Mouse (Mus musculus) thymus, adult 2 months (tissue): Measurements from ENCODE around the gene Lpo. TPM values are rescaled to one million over a fixed set of nuclear protein-coding genes. Genes with fewer than 3 reads are reported as not detected.
"Not testable (repeated sequence)": the region's sequence is repeated elsewhere in the genome, so short reads cannot be mapped to it uniquely, and the experiment has no call there.

Experiments
- DNase-seq: peaks from one replicate; pipeline ENCODE4 v3.0.0; 2021
- H3K27ac ChIP-seq: fragments of 200-500 bp; 2 replicates; pipeline ENCODE4 v1.5.1; 2012; ENCODE audit warnings: low read length, control low read depth; ENCODE audit not compliant: control insufficient read depth, insufficient read depth
- H3K27me3 ChIP-seq: fragments of 200-500 bp; 2 replicates; pipeline ENCODE4 v1.6.1; 2012; ENCODE audit warnings: mild to moderate bottlenecking, low read length, moderate library complexity, mixed read lengths; ENCODE audit not compliant: control insufficient read depth, insufficient read depth
- H3K36me3 ChIP-seq: fragments of 200-500 bp; 2 replicates; pipeline ENCODE4 v1.6.1; 2012; ENCODE audit warnings: mild to moderate bottlenecking, low read length, moderate library complexity; ENCODE audit not compliant: control insufficient read depth, insufficient read depth
- H3K4me1 ChIP-seq: fragments of 200-500 bp; replicated peaks from 2 replicates; pipeline ENCODE4 v1.6.1; 2012; ENCODE audit warnings: low read length; ENCODE audit not compliant: control insufficient read depth, insufficient read depth
- H3K4me3 ChIP-seq: fragments of 200-500 bp; 2 replicates; pipeline ENCODE4 v1.5.1; 2012; ENCODE audit warnings: mild to moderate bottlenecking, low read length, control low read depth, moderate library complexity; ENCODE audit not compliant: control insufficient read depth, insufficient read depth
- CTCF ChIP-seq: fragments of 200-500 bp; IDR thresholded peaks from 2 replicates; pipeline ENCODE4 v1.5.1; 2012; ENCODE audit warnings: mild to moderate bottlenecking, control low read depth, low read length, moderate library complexity, borderline replicate concordance; ENCODE audit not compliant: control insufficient read depth, poor library complexity, insufficient read depth; ENCODE audit errors: extremely low read depth
- POLR2A ChIP-seq: fragments of 200-500 bp; IDR thresholded peaks from 2 replicates; pipeline ENCODE4 v1.6.1; 2012; ENCODE audit warnings: mild to moderate bottlenecking, low read length, control low read depth, moderate library complexity; ENCODE audit not compliant: control insufficient read depth, poor library complexity, insufficient read depth; ENCODE audit errors: extremely low read depth
- WGBS: fragments of 180-500 bp; shearing (Covaris S2); methylation state at CpG from one replicate; pipeline ENCODE4 v1.1.7; 2018; 5-methylcytosine and 5-hydroxymethylcytosine counted together
- polyA plus RNA-seq: library from polyadenylated mRNA; depleted of rRNA; stranded (reverse); fragments of >200 nt; gene quantifications from 2 replicates; pipeline ENCODE4 v1.2.3, GENCODE M21; 2012; rRNA removed

Gene Lpo
- polyA plus RNA-seq = 8.0 and 10.1 TPM in 2 replicates

- Histone ChIP-seq H3K27ac (no peak within 1 kb of the TSS), H3K4me3 (no peak within 1 kb of the TSS), H3K4me1 (no peaks in the 10 kb centered on the region), H3K36me3 (no peaks in the 10 kb centered on the region), H3K27me3 (no peaks in the 10 kb centered on the region)
- 68% methylated on average over 10 of the region's 10 CpGs for WGBS
- DNase-seq = no peak
- TF ChIP-seq CTCF (no peak), POLR2A (no peak)
Measured at GRCm38 (mm10) chr11:87828239-87828900, at the start of gene Lpo. Gene Lpo, minus strand, starts transcription at chr11:87828289.

GRCm38 (mm10) chr11:87875436-87875835 lies 47.3 kb upstream of the Lpo start, which contains the start of gene Epx:
Gene Epx, minus strand, starts transcription at chr11:87875536.
- H3K36me3 ChIP-seq = no peaks in the 10 kb centered on the region
- H3K4me3 ChIP-seq = no peak within 1 kb of the TSS
- no peaks in the 10 kb centered on the region; the same call in 1 of the 2 replicates for H3K27me3 ChIP-seq
- no peaks in the 10 kb centered on the region for H3K4me1 ChIP-seq
- WGBS = 85% methylated on average over 6 of the region's 6 CpGs
- TF ChIP-seq POLR2A (no peak), CTCF (no peak)
- H3K27ac ChIP-seq = no peak within 1 kb of the TSS
- DNase-seq = no peak

GRCm38 (mm10) chr11:87871766-87872165 lies 43.7 kb upstream of the Lpo start:
- Histone ChIP-seq H3K36me3 (no peaks in the 10 kb centered on the region), H3K4me1 (no peaks in the 10 kb centered on the region), H3K4me3 (no peak overlapping the region), H3K27ac (no peak overlapping the region), H3K27me3 (no peaks in the 10 kb centered on the region; the same call in 1 of the 2 replicates)
- TF ChIP-seq CTCF = no peak
- TF ChIP-seq POLR2A = no peak
- 67% methylated on average over 8 of the region's 8 CpGs for WGBS
- no peak for DNase-seq

GRCm38 (mm10) chr11:87870096-87870495 lies 42.0 kb upstream of the Lpo start:
- no peak for TF ChIP-seq CTCF
- TF ChIP-seq POLR2A = no peak
- DNase-seq = no peak
- H3K27me3 ChIP-seq = no peaks in the 10 kb centered on the region; the same call in 1 of the 2 replicates
- no peaks in the 10 kb centered on the region for H3K4me1 ChIP-seq
- H3K4me3 ChIP-seq = no peak overlapping the region
- 80% methylated on average over 2 of the region's 2 CpGs for WGBS
- H3K36me3 ChIP-seq = no peaks in the 10 kb centered on the region
- H3K27ac ChIP-seq = no peak overlapping the region

- H3K36me3 ChIP-seq, H3K27me3 ChIP-seq, H3K27ac ChIP-seq, H3K4me1 ChIP-seq, H3K4me3 ChIP-seq: not testable (repeated sequence)
- peak; percentile 16 for DNase-seq
- 100% methylated on average over 1 of the region's 2 CpGs for WGBS
Measured at GRCm38 (mm10) chr11:87866891-87867290, 38.8 kb upstream of the Lpo start.

- H3K4me3 ChIP-seq = no peak overlapping the region
- no peaks in the 10 kb centered on the region for H3K4me1 ChIP-seq
- 96% methylated on average over 13 of the region's 13 CpGs for WGBS
- no peaks in the 10 kb centered on the region for H3K27me3 ChIP-seq
- no peak for TF ChIP-seq CTCF
- TF ChIP-seq POLR2A = no peak
- no peak overlapping the region for H3K27ac ChIP-seq
- no peak for DNase-seq
- H3K36me3 ChIP-seq = no peaks in the 10 kb centered on the region
Measured at GRCm38 (mm10) chr11:87862805-87863204, 34.7 kb upstream of the Lpo start.

- H3K27me3 ChIP-seq = no peaks in the 10 kb centered on the region
- H3K36me3 ChIP-seq = no peaks in the 10 kb centered on the region
- no peaks in the 10 kb centered on the region for H3K4me1 ChIP-seq
- no peak overlapping the region for H3K4me3 ChIP-seq
- 94% methylated on average over 9 of the region's 9 CpGs for WGBS
- no peak for DNase-seq
- H3K27ac ChIP-seq = no peak overlapping the region
- no peak for TF ChIP-seq CTCF
- TF ChIP-seq POLR2A = no peak
Measured at GRCm38 (mm10) chr11:87860426-87860825, 32.3 kb upstream of the Lpo start.
